Mouse (Mus musculus) layer of hippocampus, postnatal 36 days (tissue): ENCODE results near the gene Mtrex. TPM values are rescaled to one million over a fixed set of nuclear protein-coding genes. Genes with fewer than 3 reads are reported as not detected.

Experiments used
- DNase-seq, 2 experiments: peaks; one replicate each; pipeline ENCODE4 v3.0.0; 2022
- total RNA-seq, 2 experiments: library from RNA; stranded (reverse); gene quantifications; 2 replicates each; pipeline ENCODE4 v1.2.3; 2021

Gene Mtrex
- total RNA-seq, 2 experiments from 2014 or later, result 47.9 to 50.9 TPM

- no peak for DNase-seq
Measured at GRCm38 (mm10) chr13:112867381-112867780, 59.8 kb downstream of the Mtrex start.

- no peak for DNase-seq
Measured at GRCm38 (mm10) chr13:112866782-112867181, 60.4 kb downstream of the Mtrex start.

DNA sequence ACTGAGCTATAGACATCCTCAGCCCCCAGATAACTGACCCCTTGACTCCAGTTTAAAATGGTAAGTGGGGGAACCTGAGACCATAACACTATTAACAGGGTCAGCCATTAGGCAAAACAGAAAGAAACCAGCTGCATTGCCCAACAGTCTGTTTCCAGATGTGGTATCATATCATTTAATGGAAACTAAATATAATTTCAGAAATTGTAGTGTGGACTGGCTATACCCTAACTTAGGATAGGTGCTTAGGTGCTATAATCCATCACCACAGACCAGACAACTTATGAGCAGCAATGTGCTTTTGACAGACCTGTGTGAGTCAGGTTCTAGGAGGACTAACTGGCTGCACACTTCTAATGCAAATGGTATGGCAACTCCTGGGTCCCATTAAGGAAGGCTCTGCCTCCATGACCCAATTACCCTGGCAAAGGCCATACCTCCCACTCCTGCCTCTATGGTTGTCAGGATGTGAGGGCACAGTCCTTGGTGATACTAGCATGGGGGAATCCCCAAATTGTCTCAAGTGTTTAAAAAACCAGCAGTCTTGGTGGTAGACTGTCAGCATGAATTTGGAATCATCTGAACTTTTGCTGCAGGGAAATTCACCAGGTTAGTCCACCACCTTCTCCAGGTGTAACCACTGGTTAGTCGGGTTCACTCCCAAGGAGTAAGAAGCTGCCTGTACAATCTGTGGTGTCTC, 64.1 kb downstream of the Mtrex start:
- no peak for DNase-seq

DNA sequence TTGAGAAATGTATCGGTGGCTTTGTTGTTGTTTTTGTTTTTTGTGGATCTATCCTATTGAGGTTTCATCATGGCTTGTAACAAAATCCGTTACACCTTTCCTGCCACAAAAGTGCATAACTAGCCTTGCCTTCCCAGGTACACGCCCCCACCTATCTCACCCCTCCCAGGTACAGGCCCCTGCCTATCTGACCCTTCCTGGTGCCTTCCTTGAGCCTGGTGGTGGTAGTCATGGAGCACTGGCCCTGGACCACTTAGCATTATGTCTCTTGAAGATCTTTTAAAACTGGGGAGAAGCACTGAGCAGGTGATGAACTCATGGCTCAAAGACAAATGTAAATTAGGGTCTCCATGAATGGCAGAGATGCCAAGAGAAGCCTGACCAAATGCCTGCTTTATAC, 64.9 kb downstream of the Mtrex start:
- no peak for DNase-seq

DNA sequence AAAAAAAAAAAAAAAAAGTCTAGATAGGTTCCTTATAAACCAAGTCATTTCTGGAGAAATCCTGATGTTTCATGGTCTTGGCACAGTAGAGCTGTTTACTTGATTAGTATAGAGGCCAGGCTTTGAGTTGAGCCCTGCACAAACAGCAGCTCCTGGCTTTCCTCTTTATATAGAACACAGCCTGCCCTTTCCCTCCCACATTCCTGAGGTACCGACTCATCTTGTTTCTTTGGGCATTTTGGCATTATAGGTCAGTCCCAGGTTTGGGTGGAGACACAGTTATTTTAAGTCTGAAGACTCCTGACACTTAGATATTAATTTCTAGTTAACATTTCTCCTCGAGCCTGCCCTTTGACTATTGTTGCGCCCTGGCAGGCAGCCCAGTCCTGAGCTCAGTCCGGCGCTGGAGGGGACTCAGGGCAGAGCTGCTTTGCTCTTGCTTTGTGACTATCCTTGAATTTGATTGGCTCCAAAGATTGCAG, 65.3 kb downstream of the Mtrex start:
- DNase-seq, result no peak

DNA sequence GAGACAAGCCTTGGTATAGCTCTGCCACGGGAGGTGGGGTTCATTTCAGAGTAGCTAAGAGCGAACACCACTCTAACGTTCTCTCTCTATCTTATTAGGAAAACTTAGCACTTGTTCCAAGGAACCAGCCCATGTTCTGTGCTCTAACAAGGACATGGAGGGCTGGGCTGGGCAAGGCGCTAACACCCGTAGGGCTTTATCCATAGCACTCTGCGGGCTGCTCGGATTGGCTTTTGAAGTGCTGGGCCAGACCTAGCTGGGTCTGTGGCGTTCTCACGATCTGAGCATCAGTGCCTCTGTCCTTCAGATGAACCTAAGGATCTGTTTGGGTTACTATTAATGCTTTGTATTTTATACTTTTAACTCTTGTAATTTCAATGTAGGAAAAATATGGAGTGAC, 66.3 kb downstream of the Mtrex start:
- DNase-seq, result no peak

- no peak for DNase-seq
Measured at GRCm38 (mm10) chr13:112860370-112860769, 66.8 kb downstream of the Mtrex start.

DNA sequence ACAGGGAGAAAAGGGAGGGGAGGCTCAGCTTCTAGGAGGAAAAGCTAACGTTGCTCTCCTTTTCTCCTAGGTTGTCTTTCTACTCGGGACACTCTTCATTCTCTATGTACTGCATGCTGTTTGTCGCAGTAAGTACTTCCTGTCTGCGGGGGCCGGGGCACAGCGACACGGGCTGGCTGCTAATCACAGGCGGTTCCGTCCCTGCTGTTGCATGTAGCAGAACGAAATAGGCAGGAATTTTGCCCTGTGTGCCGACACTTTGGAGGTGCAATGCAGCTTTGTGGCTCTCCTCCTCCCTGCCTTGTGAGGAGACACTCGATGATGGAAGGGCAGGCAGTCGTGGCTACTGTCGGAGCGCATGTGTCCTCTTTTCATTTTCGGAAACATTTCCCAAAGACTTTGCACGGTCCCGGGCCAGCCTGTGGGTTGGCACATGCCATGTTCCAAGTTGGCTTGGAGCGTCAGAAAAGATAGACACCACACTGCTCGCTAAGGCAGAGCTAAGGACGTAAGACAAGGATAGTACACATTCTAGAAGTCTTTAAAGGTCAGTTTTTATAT, 67.5 kb downstream of the Mtrex start:
- DNase-seq, result no peak

DNA sequence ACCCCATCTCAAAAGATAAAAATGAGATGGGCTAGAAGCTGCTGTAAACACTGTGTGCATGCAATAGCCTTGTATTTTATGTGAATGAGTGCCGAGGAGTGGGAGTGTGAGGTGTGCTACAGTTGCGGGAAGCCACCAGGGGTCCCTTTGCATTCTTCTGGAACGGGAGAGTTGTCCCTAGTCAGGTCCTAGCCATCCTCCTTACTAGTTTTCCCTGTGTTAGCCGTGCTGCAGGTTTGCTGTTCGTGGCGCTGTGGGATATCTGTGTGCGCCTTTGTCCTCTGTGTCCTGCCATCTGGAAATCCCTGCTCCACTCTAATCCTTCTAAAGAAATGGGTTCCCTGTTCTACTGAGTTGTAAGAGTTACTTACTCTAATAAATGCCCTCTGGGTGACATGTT, 69.3 kb downstream of the Mtrex start:
- no peak for DNase-seq

- no peak for DNase-seq
Measured at GRCm38 (mm10) chr13:112854402-112854801, 72.8 kb downstream of the Mtrex start.

- no peak for DNase-seq
Measured at GRCm38 (mm10) chr13:112853710-112854316, 73.4 kb downstream of the Mtrex start.

DNA sequence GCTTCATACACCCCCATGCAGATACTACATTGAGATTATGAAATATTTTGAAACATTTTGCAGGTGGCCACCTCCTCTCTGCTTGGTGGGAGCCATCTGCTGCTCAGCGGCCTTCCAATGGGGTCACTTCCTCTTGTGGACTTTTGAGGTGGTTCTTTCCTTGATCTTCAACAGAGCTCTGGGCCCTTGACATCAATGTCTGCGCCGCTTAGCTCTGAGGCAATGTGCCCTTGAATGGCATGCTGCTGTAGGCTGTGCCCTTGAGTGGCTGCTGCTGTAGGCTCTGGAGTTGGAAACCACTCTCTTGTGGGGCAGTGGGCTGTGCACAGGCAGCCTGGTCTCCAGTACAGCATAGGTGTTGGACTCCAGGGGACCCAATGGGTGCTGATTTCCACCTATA, 81.3 kb downstream of the Mtrex start:
- no peak for DNase-seq

GRCm38 (mm10) chr13:112840241-112841087, 86.7 kb downstream of the Mtrex start:
- peak; percentile 36 to 46 for DNase-seq

DNA sequence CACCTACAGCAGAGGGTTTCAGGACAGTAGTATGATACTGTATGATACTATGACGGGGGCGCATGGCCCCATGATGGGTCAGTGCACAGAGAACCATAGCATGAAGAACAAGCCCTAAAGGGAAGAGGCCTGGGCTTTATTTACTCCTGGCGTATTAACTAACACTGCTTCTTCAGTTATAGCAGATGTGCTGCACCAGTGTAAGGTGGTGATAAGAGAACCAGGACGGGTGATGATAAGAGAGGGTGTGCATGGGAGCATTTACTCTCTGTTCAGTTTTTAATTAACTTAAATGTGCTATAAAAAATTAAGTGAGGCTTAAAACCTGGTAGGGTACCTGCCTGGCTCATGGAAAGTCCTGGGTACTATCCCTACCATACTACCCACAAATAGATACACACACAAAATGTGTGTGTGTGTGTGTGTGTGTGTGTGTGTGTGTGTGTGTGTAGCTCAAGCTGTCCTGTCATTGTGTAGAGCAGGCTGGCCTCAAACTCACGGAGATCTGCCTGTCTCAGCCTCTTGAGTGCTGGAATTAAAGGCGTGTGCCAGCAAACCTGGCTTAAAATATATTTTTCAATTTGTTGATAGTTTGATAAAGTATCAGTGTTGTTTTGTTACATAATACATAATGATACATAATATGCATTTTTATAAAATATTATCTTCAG, 88.5 kb downstream of the Mtrex start:
- no peak for DNase-seq

- DNase-seq, result no peak
Measured at GRCm38 (mm10) chr13:112837621-112838155, 89.5 kb downstream of the Mtrex start.

DNA sequence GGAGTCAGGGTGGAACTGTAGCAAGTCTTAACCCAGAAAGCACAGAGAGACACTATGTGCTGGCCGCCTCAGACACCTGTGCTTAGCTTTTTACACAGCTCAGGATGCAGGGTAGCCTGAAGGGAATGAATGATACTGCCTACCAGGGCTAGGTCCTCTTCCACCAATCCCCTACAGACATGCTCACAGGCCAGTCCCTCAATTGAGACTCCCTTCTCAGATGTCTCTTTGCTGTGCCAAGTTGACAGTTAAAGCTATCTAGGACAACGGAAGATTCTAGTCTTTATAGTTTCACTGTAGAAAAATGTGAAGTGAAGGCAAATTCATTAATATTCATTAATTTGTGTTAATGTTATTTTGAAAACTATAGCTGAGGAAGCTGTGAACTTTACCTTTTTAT, 90.2 kb downstream of the Mtrex start:
- DNase-seq, result no peak

GRCm38 (mm10) chr13:112835113-112835512, 92.1 kb downstream of the Mtrex start:
- DNase-seq, result no peak

DNA sequence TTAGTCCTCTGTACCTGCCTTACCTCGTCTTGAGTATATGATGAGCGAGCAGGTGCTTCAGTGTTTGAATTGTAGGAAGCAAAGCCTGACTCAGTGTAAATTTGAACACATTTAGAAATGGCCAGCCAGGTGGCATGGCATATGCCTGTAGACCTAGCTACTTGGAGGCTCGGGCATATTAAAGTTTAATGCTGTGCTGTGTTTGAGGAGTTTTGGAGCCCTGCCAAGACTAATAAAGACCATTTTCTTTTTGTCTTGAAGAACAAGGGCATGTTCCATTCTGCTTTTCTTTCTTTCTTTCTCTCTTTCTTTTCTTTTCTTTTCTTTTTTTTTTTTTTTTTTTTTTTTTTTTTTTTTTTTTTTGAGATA, 93.3 kb downstream of the Mtrex start:
- DNase-seq, result no peak

GRCm38 (mm10) chr13:112833253-112833894, 93.8 kb downstream of the Mtrex start:
- no peak for DNase-seq

GRCm38 (mm10) chr13:112832589-112832988, 94.6 kb downstream of the Mtrex start:
- no peak for DNase-seq

GRCm38 (mm10) chr13:112829619-112830018, 97.6 kb downstream of the Mtrex start:
- no peak for DNase-seq

GRCm38 (mm10) chr13:112825479-112825878, 101.7 kb downstream of the Mtrex start:
- DNase-seq, result no peak
